Mouse (Mus musculus): Measurements from ENCODE around the gene Bzw1. TPM values are rescaled to one million over a fixed set of nuclear protein-coding genes. Genes with fewer than 3 reads are reported as not detected.

The Bzw1 gene
- polyA plus RNA-seq, 2 experiments: 38.3 to 153 TPM

DNA sequence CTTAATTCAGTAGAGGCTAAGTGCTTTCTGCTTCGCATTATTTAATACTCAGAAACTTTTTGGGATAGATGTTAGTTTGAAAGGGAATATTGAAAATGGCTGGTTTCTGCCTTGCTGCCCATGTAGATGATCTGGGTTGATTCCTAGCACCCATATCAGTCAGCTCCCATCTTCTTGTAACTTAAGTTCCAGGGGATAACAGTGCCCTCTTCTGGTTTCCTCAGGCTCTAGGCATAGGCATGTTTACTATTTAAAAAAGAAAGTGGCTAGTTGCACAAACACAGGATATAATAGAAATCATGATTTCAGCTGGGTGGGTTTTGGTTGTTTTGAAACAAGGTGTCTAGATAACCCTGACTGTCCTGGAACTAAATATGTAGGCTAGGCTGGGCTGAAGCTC is 3.5 kb downstream of the Bzw1 start:
- Histone ChIP-seq H3K9me3 (ENCODE audit: control insufficient read depth, low read length) (no peaks in the 10 kb centered on the region), H3K27ac (no peak overlapping the region), H3K9ac (replicated peaks) (no peak overlapping the region), H3K27me3 (ENCODE audit: control insufficient read depth, insufficient read depth, low read length) (no peaks in the 10 kb centered on the region), H3K4me1 (replicated peaks; ENCODE audit: control insufficient read depth in 2 of 2, insufficient read depth in 2 of 2, low read length in 1 of 2) (peaks cover 4 to 9% of the 10 kb centered on the region in 2 experiments; a peak in 2 of 4 replicates), H3K36me3 (replicated peaks; ENCODE audit: control insufficient read depth, insufficient read depth, low read depth) (peaks cover 62% of the 10 kb centered on the region), H3K4me3 (ENCODE audit: insufficient read depth in 1 of 2, low read depth in 2 of 2, low read length in 2 of 2) (no peak overlapping the region), H3K4me2 (ENCODE audit: low read depth) (no peak overlapping the region)
- DNase-seq (ENCODE audit: low read depth in 3 of 3, low spot score in 3 of 3): no peak
- ATAC-seq (ENCODE audit: insufficient read depth): no peak
- 83% methylated on average over 1 of the region's 1 CpGs for WGBS (ENCODE audit: insufficient replicate concordance)
- no peak for TF ChIP-seq EP300 (IDR thresholded peaks at IDR 0.05; ENCODE audit: low read depth)
- peak; percentile 21; the same call in 1 of the 2 replicates for TF ChIP-seq CTCF (IDR thresholded peaks at IDR 0.05; ENCODE audit: low read depth)

DNA sequence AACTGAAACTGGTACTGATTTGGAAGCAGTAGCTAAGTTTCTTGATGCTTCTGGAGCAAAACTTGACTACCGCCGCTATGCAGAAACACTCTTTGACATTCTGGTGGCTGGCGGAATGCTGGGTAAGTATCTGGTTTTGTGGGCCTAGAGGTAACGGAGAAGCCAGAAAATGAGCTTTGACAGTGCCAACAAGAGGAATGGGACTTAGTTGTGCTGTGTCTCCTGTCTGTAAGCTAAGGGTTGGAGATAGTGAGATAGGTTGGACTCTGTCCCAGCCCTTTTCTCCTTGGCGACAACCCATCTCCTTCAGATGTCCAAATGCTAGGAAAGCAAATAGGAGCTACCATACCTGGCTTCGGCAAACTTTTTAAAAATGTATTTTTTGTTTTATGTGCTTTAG is 5.0 kb downstream of the Bzw1 start:
- WGBS (ENCODE audit: insufficient replicate concordance): 87% methylated on average over 6 of the region's 6 CpGs
- Histone ChIP-seq H3K9me3 (ENCODE audit: control insufficient read depth, low read length) (no peaks in the 10 kb centered on the region), H3K27ac (no peak overlapping the region), H3K36me3 (replicated peaks; ENCODE audit: control insufficient read depth, insufficient read depth, low read depth) (peaks cover 76% of the 10 kb centered on the region), H3K27me3 (ENCODE audit: control insufficient read depth, insufficient read depth, low read length) (no peaks in the 10 kb centered on the region), H3K4me2 (ENCODE audit: low read depth) (no peak overlapping the region), H3K4me1 (replicated peaks; ENCODE audit: control insufficient read depth in 2 of 2, insufficient read depth in 2 of 2, low read length in 1 of 2) (peaks cover 0 to 7% of the 10 kb centered on the region in 2 experiments; a peak in 1 of 4 replicates), H3K4me3 (ENCODE audit: insufficient read depth in 1 of 2, low read depth in 2 of 2, low read length in 2 of 2) (no peak overlapping the region), H3K9ac (replicated peaks) (no peak overlapping the region)
- ATAC-seq (ENCODE audit: insufficient read depth) (no peak), DNase-seq (ENCODE audit: low read depth in 3 of 3, low spot score in 3 of 3) (no peak)
- TF ChIP-seq CTCF (IDR thresholded peaks at IDR 0.05; ENCODE audit: low read depth) (no peak), EP300 (IDR thresholded peaks at IDR 0.05; ENCODE audit: low read depth) (no peak)

DNA sequence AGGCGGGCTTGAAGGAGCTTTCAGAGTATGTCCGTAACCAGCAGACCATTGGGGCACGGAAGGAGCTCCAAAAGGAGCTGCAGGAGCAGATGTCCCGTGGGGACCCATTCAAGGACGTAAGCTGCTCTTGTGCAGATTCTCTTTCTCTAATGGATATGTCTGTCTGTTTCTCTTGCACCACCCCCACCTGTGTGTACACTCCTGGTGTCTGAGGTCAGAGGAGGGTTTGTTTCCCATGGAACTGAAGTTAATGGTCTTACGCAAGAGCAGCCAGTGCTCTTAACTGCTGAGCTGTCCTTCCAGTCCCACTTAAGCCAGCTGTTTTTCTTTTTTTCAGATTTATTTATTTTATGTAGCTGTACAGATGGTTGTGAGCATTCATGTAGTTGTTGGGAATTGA is 8.7 kb downstream of the Bzw1 start:
- 84% methylated on average over 6 of the region's 6 CpGs for WGBS (ENCODE audit: insufficient replicate concordance)

DNA sequence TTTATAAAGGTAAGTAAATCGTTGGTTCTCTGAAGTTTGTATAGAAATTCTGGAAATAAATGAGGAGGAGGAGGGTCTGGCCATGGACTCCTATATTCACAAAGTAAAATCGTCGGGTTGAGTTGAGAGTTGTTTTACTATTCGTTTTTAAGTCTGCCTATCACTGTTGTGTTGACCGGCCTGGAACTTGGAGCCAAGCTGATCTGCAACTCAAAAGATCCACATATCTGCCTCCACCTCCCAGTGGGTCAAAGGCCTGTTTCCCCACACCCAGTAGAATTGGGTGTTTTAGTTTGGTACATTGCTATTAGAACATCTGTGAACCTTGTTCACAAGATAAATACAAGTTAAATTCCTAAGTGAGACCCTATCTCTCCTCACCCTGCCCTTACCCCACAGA is 11.0 kb downstream of the Bzw1 start:
- H3K4me1 ChIP-seq (replicated peaks; ENCODE audit: control insufficient read depth in 2 of 2, insufficient read depth in 2 of 2, low read length in 1 of 2): no peaks in the 10 kb centered on the region
- H3K27ac ChIP-seq: no peak overlapping the region
- H3K9ac ChIP-seq (replicated peaks): no peak overlapping the region
- 79% methylated on average over 5 of the region's 5 CpGs for WGBS (ENCODE audit: insufficient replicate concordance)
- DNase-seq (ENCODE audit: low read depth in 3 of 3, low spot score in 3 of 3) (no peak), ATAC-seq (ENCODE audit: insufficient read depth) (no peak)
- H3K4me3 ChIP-seq (ENCODE audit: insufficient read depth in 1 of 2, low read depth in 2 of 2, low read length in 2 of 2): no peak overlapping the region
- H3K36me3 ChIP-seq (replicated peaks; ENCODE audit: control insufficient read depth, insufficient read depth, low read depth): peaks cover 68% of the 10 kb centered on the region
- no peaks in the 10 kb centered on the region for H3K9me3 ChIP-seq (ENCODE audit: control insufficient read depth, low read length)
- no peak for TF ChIP-seq EP300 (IDR thresholded peaks at IDR 0.05; ENCODE audit: low read depth)
- no peak for TF ChIP-seq CTCF (IDR thresholded peaks at IDR 0.05; ENCODE audit: low read depth)
- no peaks in the 10 kb centered on the region for H3K27me3 ChIP-seq (ENCODE audit: control insufficient read depth, insufficient read depth, low read length)
- H3K4me2 ChIP-seq (ENCODE audit: low read depth): no peak overlapping the region

More for the DNA sequence above, 8.7 kb downstream of the Bzw1 start:
- Histone ChIP-seq H3K9ac (replicated peaks) (no peak overlapping the region), H3K4me2 (ENCODE audit: low read depth) (no peak overlapping the region), H3K36me3 (replicated peaks; ENCODE audit: control insufficient read depth, insufficient read depth, low read depth) (peaks cover 86% of the 10 kb centered on the region), H3K4me1 (replicated peaks; ENCODE audit: control insufficient read depth in 2 of 2, insufficient read depth in 2 of 2, low read length in 1 of 2) (no peaks in the 10 kb centered on the region), H3K27ac (no peak overlapping the region), H3K4me3 (ENCODE audit: insufficient read depth in 1 of 2, low read depth in 2 of 2, low read length in 2 of 2) (no peak overlapping the region), H3K27me3 (ENCODE audit: control insufficient read depth, insufficient read depth, low read length) (no peaks in the 10 kb centered on the region), H3K9me3 (ENCODE audit: control insufficient read depth, low read length) (no peaks in the 10 kb centered on the region)
- peak; percentile 45; the same call in 1 of the 2 replicates for ATAC-seq (ENCODE audit: insufficient read depth)
- no peak for TF ChIP-seq CTCF (IDR thresholded peaks at IDR 0.05; ENCODE audit: low read depth)
- no peak for DNase-seq (ENCODE audit: low read depth in 3 of 3, low spot score in 3 of 3)

DNA sequence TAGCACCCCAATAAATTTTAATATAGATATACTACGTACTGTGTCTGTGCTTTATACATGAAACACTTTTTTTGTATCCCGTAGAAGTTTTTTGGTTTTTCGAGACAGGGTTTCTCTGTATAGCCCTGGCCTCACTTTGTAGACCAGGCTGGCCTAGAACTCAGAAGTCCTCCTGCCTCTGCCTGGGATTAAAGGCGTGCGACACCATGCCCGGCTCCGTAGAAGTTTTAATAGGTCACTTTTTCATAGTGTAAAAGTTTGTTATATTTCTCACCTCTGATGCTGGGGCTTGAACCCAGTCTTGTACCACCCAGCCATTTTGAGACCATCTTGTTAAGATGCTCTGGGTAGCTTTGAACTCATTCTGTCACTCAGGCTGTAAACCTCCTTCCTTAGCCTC is 14.6 kb downstream of the Bzw1 start:
- no peaks in the 10 kb centered on the region for H3K27me3 ChIP-seq (ENCODE audit: control insufficient read depth, insufficient read depth, low read length)
- ATAC-seq (ENCODE audit: insufficient read depth): no peak
- no peak overlapping the region for H3K27ac ChIP-seq
- no peaks in the 10 kb centered on the region for H3K4me1 ChIP-seq (replicated peaks; ENCODE audit: control insufficient read depth in 2 of 2, insufficient read depth in 2 of 2, low read length in 1 of 2)
- whole genome bisulfite sequencing (ENCODE audit: insufficient replicate concordance): 90% methylated on average over 7 of the region's 7 CpGs
- TF ChIP-seq EP300 (IDR thresholded peaks at IDR 0.05; ENCODE audit: low read depth) (no peak), CTCF (IDR thresholded peaks at IDR 0.05; ENCODE audit: low read depth) (no peak)
- peaks cover 62% of the 10 kb centered on the region for H3K36me3 ChIP-seq (replicated peaks; ENCODE audit: control insufficient read depth, insufficient read depth, low read depth)
- no peak overlapping the region for H3K4me2 ChIP-seq (ENCODE audit: low read depth)
- H3K9me3 ChIP-seq (ENCODE audit: control insufficient read depth, low read length): no peaks in the 10 kb centered on the region
- no peak overlapping the region for H3K9ac ChIP-seq (replicated peaks)
- no peak for DNase-seq (ENCODE audit: low read depth in 3 of 3, low spot score in 3 of 3)
- H3K4me3 ChIP-seq (ENCODE audit: insufficient read depth in 1 of 2, low read depth in 2 of 2, low read length in 2 of 2): no peak overlapping the region
